Mouse (Mus musculus) CH12.LX (cell line): Measurements from ENCODE around the gene Afg1l.

Source experiments
- CTCF ChIP-seq, 2 experiments: IDR thresholded peaks in 1 of 2; conservative IDR thresholded peaks in 1 of 2; 2 replicates each; pipeline ENCODE4 v1.5.1; 2011 to 2012; ENCODE audit warnings: low read depth in 2 of 2, low read length in 2 of 2, improper control_type of control experiment in 1 of 2, inconsistent platforms in 1 of 2, mild to moderate bottlenecking in 1 of 2, moderate library complexity in 1 of 2
- EP300 ChIP-seq: IDR thresholded peaks from 2 replicates; pipeline ENCODE4 v1.6.1; 2011; ENCODE audit warnings: low read length, improper control_type of control experiment
- HCFC1 ChIP-seq: IDR thresholded peaks from 2 replicates; pipeline ENCODE4 v1.6.1; 2012; ENCODE audit warnings: low read depth, mild to moderate bottlenecking, inconsistent platforms, low read length, improper control_type of control experiment
- MAX ChIP-seq: IDR thresholded peaks from 2 replicates; pipeline ENCODE4 v1.6.1; 2011; ENCODE audit warnings: low read length, improper control_type of control experiment
- MAZ ChIP-seq: IDR thresholded peaks from 2 replicates; pipeline ENCODE4 v1.6.1; 2012; ENCODE audit warnings: low read depth, mild to moderate bottlenecking, inconsistent platforms, low read length, improper control_type of control experiment, moderate library complexity
- MEF2A ChIP-seq: IDR thresholded peaks from 2 replicates; pipeline ENCODE4 v1.6.1; 2014; ENCODE audit warnings: low read depth, mild to moderate bottlenecking, inconsistent platforms, low read length, improper control_type of control experiment, borderline replicate concordance
- POLR2A ChIP-seq: IDR thresholded peaks from 2 replicates; pipeline ENCODE4 v1.6.1; 2011; ENCODE audit warnings: low read depth, mild to moderate bottlenecking, improper control_type of control experiment, low read length
- SMC3 ChIP-seq: IDR thresholded peaks from 2 replicates; pipeline ENCODE4 v1.6.1; 2011; ENCODE audit warnings: low read depth, low read length, improper control_type of control experiment
- TBP ChIP-seq: conservative IDR thresholded peaks from 2 replicates; pipeline ENCODE4 v1.6.1; 2011; ENCODE audit warnings: low read depth, low read length, improper control_type of control experiment
- TCF12 ChIP-seq: IDR thresholded peaks from 2 replicates; pipeline ENCODE4 v1.6.1; 2014; ENCODE audit warnings: low read depth, mild to moderate bottlenecking, inconsistent platforms, low read length, improper control_type of control experiment
- ZMIZ1 ChIP-seq: IDR thresholded peaks from 2 replicates; pipeline ENCODE4 v1.6.1; 2012; ENCODE audit warnings: low read depth, mild to moderate bottlenecking, inconsistent platforms, low read length, improper control_type of control experiment

GRCm38 (mm10) chr10:42501161-42501560, 22.8 kb upstream of the Afg1l start:
- TF ChIP-seq POLR2A, result no peak
- no peak for TF ChIP-seq MAZ
- TF ChIP-seq HCFC1, result no peak
- no peak for TF ChIP-seq MAX
- no peak for TF ChIP-seq SMC3
- no peak for TF ChIP-seq EP300
- TF ChIP-seq TBP, result no peak
- no peak for TF ChIP-seq TCF12
- no peak for TF ChIP-seq MEF2A
- TF ChIP-seq CTCF (conservative IDR thresholded peaks at IDR 0.05 in 1 of 2, IDR thresholded peaks at IDR 0.05 in 1 of 2; ENCODE audit: low read depth in 2 of 2, low read length in 2 of 2), result no peak
- TF ChIP-seq ZMIZ1, result no peak
